Mouse (Mus musculus): ENCODE results near the gene Adh4. TPM values are rescaled to one million over a fixed set of nuclear protein-coding genes. Genes with fewer than 3 reads are reported as not detected.

Gene Adh4
- polyA plus RNA-seq, 1 experiment from 2014 or later, result 0.82 TPM

GRCm38 (mm10) chr3:138381133-138381532, 34.1 kb upstream of the Adh4 start:
- Histone ChIP-seq H3K36me3 (replicated peaks; ENCODE audit: insufficient read depth, low read length) (no peaks in the 10 kb centered on the region), H3K9ac (replicated peaks) (no peak overlapping the region), H3K4me3 (ENCODE audit: low read depth, low read length) (no peak overlapping the region), H3K4me2 (ENCODE audit: low read depth, low read length) (no peak overlapping the region), H3K27ac (ENCODE audit: low read depth) (no peak overlapping the region), H3K27me3 (ENCODE audit: insufficient read depth, low read length) (no peaks in the 10 kb centered on the region), H3K9me3 (ENCODE audit: low read length) (no peaks in the 10 kb centered on the region), H3K4me1 (ENCODE audit: insufficient read depth) (peaks cover 3% of the 10 kb centered on the region; the same call in 1 of the 2 replicates)
- DNase-seq (peak; percentile 41), ATAC-seq (peak; percentile 79)
- 39% methylated on average over 3 of the region's 3 CpGs for WGBS (ENCODE audit: insufficient replicate concordance)
- TF ChIP-seq EP300 (IDR thresholded peaks at IDR 0.05; ENCODE audit: low read depth) (no peak), CTCF (IDR thresholded peaks at IDR 0.05; ENCODE audit: low read depth) (no peak)

- no peak for DNase-seq
- Histone ChIP-seq H3K9me3 (ENCODE audit: low read length) (no peaks in the 10 kb centered on the region), H3K27ac (ENCODE audit: low read depth) (no peak overlapping the region), H3K4me3 (ENCODE audit: low read depth, low read length) (no peak overlapping the region), H3K9ac (replicated peaks) (no peak overlapping the region), H3K27me3 (ENCODE audit: insufficient read depth, low read length) (no peaks in the 10 kb centered on the region), H3K4me2 (ENCODE audit: low read depth, low read length) (no peak overlapping the region), H3K36me3 (replicated peaks; ENCODE audit: insufficient read depth, low read length) (no peaks in the 10 kb centered on the region), H3K4me1 (ENCODE audit: insufficient read depth) (no peaks in the 10 kb centered on the region)
- WGBS (ENCODE audit: insufficient replicate concordance), result 79% methylated on average over 6 of the region's 6 CpGs
- ATAC-seq, result no peak
- TF ChIP-seq EP300 (IDR thresholded peaks at IDR 0.05; ENCODE audit: low read depth) (no peak), CTCF (IDR thresholded peaks at IDR 0.05; ENCODE audit: low read depth) (no peak)
These were observed 28.1 kb upstream of the Adh4 start for GRCm38 (mm10) chr3:138387155-138387554.

- Histone ChIP-seq H3K27ac (ENCODE audit: low read depth) (no peak overlapping the region), H3K4me1 (ENCODE audit: insufficient read depth) (no peaks in the 10 kb centered on the region), H3K36me3 (replicated peaks; ENCODE audit: insufficient read depth, low read length) (no peaks in the 10 kb centered on the region), H3K9me3 (ENCODE audit: low read length) (no peaks in the 10 kb centered on the region), H3K9ac (replicated peaks) (no peak overlapping the region), H3K27me3 (ENCODE audit: insufficient read depth, low read length) (no peaks in the 10 kb centered on the region), H3K4me3 (ENCODE audit: low read depth, low read length) (no peak overlapping the region), H3K4me2 (ENCODE audit: low read depth, low read length) (no peak overlapping the region)
- no peak for TF ChIP-seq CTCF (IDR thresholded peaks at IDR 0.05; ENCODE audit: low read depth)
- no peak for TF ChIP-seq EP300 (IDR thresholded peaks at IDR 0.05; ENCODE audit: low read depth)
- DNase-seq (no peak), ATAC-seq (no peak)
- WGBS (ENCODE audit: insufficient replicate concordance), result 65% methylated on average over 3 of the region's 3 CpGs
These were observed 10.4 kb upstream of the Adh4 start for GRCm38 (mm10) chr3:138404872-138405271.

GRCm38 (mm10) chr3:138405341-138405740, 9.9 kb upstream of the Adh4 start:
- ATAC-seq (no peak), DNase-seq (peak; percentile 50)
- TF ChIP-seq EP300 (IDR thresholded peaks at IDR 0.05; ENCODE audit: low read depth) (no peak), CTCF (IDR thresholded peaks at IDR 0.05; ENCODE audit: low read depth) (peak; percentile 65)
- H3K36me3 ChIP-seq (replicated peaks; ENCODE audit: insufficient read depth, low read length), result no peaks in the 10 kb centered on the region
- no peak overlapping the region for H3K9ac ChIP-seq (replicated peaks)
- H3K4me3 ChIP-seq (ENCODE audit: low read depth, low read length), result no peak overlapping the region
- WGBS (ENCODE audit: insufficient replicate concordance), result 24% methylated on average over 3 of the region's 3 CpGs
- H3K27me3 ChIP-seq (ENCODE audit: insufficient read depth, low read length), result no peaks in the 10 kb centered on the region
- no peak overlapping the region for H3K27ac ChIP-seq (ENCODE audit: low read depth)
- no peak overlapping the region for H3K4me2 ChIP-seq (ENCODE audit: low read depth, low read length)
- no peaks in the 10 kb centered on the region for H3K9me3 ChIP-seq (ENCODE audit: low read length)
- no peaks in the 10 kb centered on the region for H3K4me1 ChIP-seq (ENCODE audit: insufficient read depth)

GRCm38 (mm10) chr3:138405840-138406239, 9.4 kb upstream of the Adh4 start:
- no peak overlapping the region for H3K27ac ChIP-seq (ENCODE audit: low read depth)

DNA sequence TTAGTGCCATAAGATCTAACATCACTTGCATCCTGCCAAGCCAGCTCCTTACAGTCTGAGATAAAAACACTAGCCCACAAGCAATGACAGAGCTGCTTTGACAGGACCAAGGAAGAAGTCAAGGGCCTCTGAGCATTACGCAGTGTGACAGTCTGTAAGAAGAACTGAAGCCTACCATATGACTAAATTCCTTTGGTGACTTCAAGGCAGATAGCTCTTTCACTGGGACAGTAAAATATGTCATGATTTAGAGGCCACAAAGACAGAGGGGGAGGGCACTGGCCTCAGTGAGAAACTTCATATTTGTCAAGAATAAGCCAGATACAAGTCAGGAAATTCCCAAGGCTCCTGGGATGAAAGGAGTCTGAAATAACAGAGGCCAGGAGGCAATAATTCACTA, 7.3 kb upstream of the Adh4 start:
- H3K9me3 ChIP-seq (ENCODE audit: low read length), result no peaks in the 10 kb centered on the region
- H3K27me3 ChIP-seq (ENCODE audit: insufficient read depth, low read length), result no peaks in the 10 kb centered on the region
- H3K27ac ChIP-seq (ENCODE audit: low read depth), result no peak overlapping the region
- no peak overlapping the region for H3K9ac ChIP-seq (replicated peaks)
- WGBS (ENCODE audit: insufficient replicate concordance), result 83% methylated on average over 1 of the region's 1 CpGs
- no peaks in the 10 kb centered on the region for H3K4me1 ChIP-seq (ENCODE audit: insufficient read depth)
- no peak for ATAC-seq
- H3K36me3 ChIP-seq (replicated peaks; ENCODE audit: insufficient read depth, low read length), result no peaks in the 10 kb centered on the region
- TF ChIP-seq CTCF (IDR thresholded peaks at IDR 0.05; ENCODE audit: low read depth) (no peak), EP300 (IDR thresholded peaks at IDR 0.05; ENCODE audit: low read depth) (no peak)
- DNase-seq, result no peak
- H3K4me3 ChIP-seq (ENCODE audit: low read depth, low read length), result no peak overlapping the region
- H3K4me2 ChIP-seq (ENCODE audit: low read depth, low read length), result no peak overlapping the region

More at GRCm38 (mm10) chr3:138405840-138406239, 9.4 kb upstream of the Adh4 start:
- WGBS (ENCODE audit: insufficient replicate concordance), result 73% methylated on average over 7 of the region's 7 CpGs
- Histone ChIP-seq H3K4me3 (ENCODE audit: low read depth, low read length) (no peak overlapping the region), H3K36me3 (replicated peaks; ENCODE audit: insufficient read depth, low read length) (no peaks in the 10 kb centered on the region), H3K9ac (replicated peaks) (no peak overlapping the region), H3K9me3 (ENCODE audit: low read length) (no peaks in the 10 kb centered on the region), H3K4me1 (ENCODE audit: insufficient read depth) (no peaks in the 10 kb centered on the region), H3K27me3 (ENCODE audit: insufficient read depth, low read length) (no peaks in the 10 kb centered on the region), H3K4me2 (ENCODE audit: low read depth, low read length) (no peak overlapping the region)
- DNase-seq (no peak), ATAC-seq (no peak)
- TF ChIP-seq EP300 (IDR thresholded peaks at IDR 0.05; ENCODE audit: low read depth) (no peak), CTCF (IDR thresholded peaks at IDR 0.05; ENCODE audit: low read depth) (no peak)

DNA sequence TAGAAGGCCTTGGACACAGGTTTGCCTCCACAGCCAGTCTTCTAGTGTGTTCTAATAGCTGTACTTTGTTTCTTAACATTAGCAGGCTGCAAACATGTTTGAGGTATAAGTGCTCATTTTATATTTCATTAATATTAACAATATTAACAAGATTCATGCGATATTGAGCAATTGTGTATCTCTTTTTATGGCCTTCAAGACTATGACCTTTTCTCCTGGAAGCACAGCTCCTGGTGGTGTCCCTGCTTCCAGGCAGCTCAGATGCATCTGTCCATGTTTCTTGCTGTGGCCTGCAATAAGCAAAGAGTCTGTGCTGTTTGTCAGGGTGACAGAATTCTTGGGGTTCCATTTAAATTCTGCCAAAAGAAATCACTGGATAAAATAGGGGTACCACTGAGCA, 5.7 kb upstream of the Adh4 start:
- H3K27me3 ChIP-seq (ENCODE audit: insufficient read depth, low read length), result no peaks in the 10 kb centered on the region
- H3K9ac ChIP-seq (replicated peaks), result no peak overlapping the region
- H3K4me1 ChIP-seq (ENCODE audit: insufficient read depth), result no peaks in the 10 kb centered on the region
- no peak overlapping the region for H3K4me2 ChIP-seq (ENCODE audit: low read depth, low read length)
- no peak for DNase-seq
- H3K36me3 ChIP-seq (replicated peaks; ENCODE audit: insufficient read depth, low read length), result no peaks in the 10 kb centered on the region
- no peak for ATAC-seq
- H3K4me3 ChIP-seq (ENCODE audit: low read depth, low read length), result no peak overlapping the region
- 80% methylated on average over 1 of the region's 1 CpGs for WGBS (ENCODE audit: insufficient replicate concordance)
- no peaks in the 10 kb centered on the region for H3K9me3 ChIP-seq (ENCODE audit: low read length)
- H3K27ac ChIP-seq (ENCODE audit: low read depth), result no peak overlapping the region
- TF ChIP-seq CTCF (IDR thresholded peaks at IDR 0.05; ENCODE audit: low read depth) (no peak), EP300 (IDR thresholded peaks at IDR 0.05; ENCODE audit: low read depth) (no peak)
